In genomic region chr17:47738879-47739798, GRCm38 (mm10) we compare ENCODE assay signal across 8 mouse cellular contexts. TPM values are rescaled to one million over a fixed set of nuclear protein-coding genes. Genes with fewer than 3 reads are reported as not detected.
DNase-seq lines count a peak whose midpoint lies in the region; ATAC-seq and TF ChIP-seq lines count a peak whose summit lies in the region.

No protein-coding gene starts in this region.

- peaks cover 11% of the 10 kb centered on the region; the same call in 1 of the 2 replicates for H3K27me3 ChIP-seq in embryonic facial prominence, embryonic 14.5 days (replicated peaks; ENCODE audit: control insufficient read depth, insufficient read depth, low read length)
- H3K27me3 ChIP-seq in intestine, embryonic 15.5 days (replicated peaks) = no peaks in the 10 kb centered on the region
- H3K27me3 ChIP-seq in lung, embryonic 14.5 days (ENCODE audit: insufficient read depth, low read length) = peaks cover 17% of the 10 kb centered on the region; the same call in 1 of the 2 replicates
- no peaks in the 10 kb centered on the region for H3K27me3 ChIP-seq in small intestine, adult 2 months (ENCODE audit: control insufficient read depth, insufficient read depth, low read length)

- DNase-seq in gastrocnemius, postnatal 25 days = peak; percentile 68
- DNase-seq in gastrocnemius, adult 18-20 months (ENCODE audit: low spot score) = no peak
- peak; percentile 51 for DNase-seq in embryonic facial prominence, embryonic 14.5 days (ENCODE audit: low spot score)
- DNase-seq in lung, embryonic 14.5 days = no peak
- DNase-seq in layer of hippocampus, postnatal 10 days (ENCODE audit: low spot score in 2 of 2) = no peak
- DNase-seq in right cerebral cortex, postnatal 25 days = no peak

- WGBS in embryonic facial prominence, embryonic 14.5 days = 8% methylated on average over 15 of the region's 20 CpGs
- 10% methylated on average over 20 of the region's 20 CpGs for WGBS in intestine, embryonic 15.5 days
- WGBS in lung, embryonic 14.5 days = 12% methylated on average over 20 of the region's 20 CpGs
- 11% methylated on average over 20 of the region's 20 CpGs for WGBS in small intestine, adult 2 months

- no peak for TF ChIP-seq CTCF in lung, embryonic 14.5 days (IDR thresholded peaks at IDR 0.05; ENCODE audit: low read depth)
- no peak for TF ChIP-seq CTCF in small intestine, adult 2 months (IDR thresholded peaks at IDR 0.05; ENCODE audit: extremely low read depth, insufficient read length, insufficient replicate concordance, low read depth, low read length)

- H3K9me3 ChIP-seq in embryonic facial prominence, embryonic 14.5 days (ENCODE audit: control insufficient read depth, low read length) = no peaks in the 10 kb centered on the region
- no peaks in the 10 kb centered on the region for H3K9me3 ChIP-seq in intestine, embryonic 15.5 days
- H3K9me3 ChIP-seq in lung, embryonic 14.5 days (ENCODE audit: low read depth, low read length) = no peaks in the 10 kb centered on the region

- H3K9ac ChIP-seq in embryonic facial prominence, embryonic 14.5 days (ENCODE audit: low read depth, low read length) = peak overlapping the region; percentile 74
- peak overlapping the region; percentile 75; the same call in 1 of the 2 replicates for H3K9ac ChIP-seq in intestine, embryonic 15.5 days
- H3K9ac ChIP-seq in lung, embryonic 14.5 days = peak overlapping the region; percentile 72

- 0 out of 2 replicates have a peak, but pooled peaks cover 13% of the 10 kb centered on the region for H3K4me1 ChIP-seq in embryonic facial prominence, embryonic 14.5 days (ENCODE audit: control insufficient read depth, insufficient read depth, low read length)
- peaks cover 27% of the 10 kb centered on the region for H3K4me1 ChIP-seq in intestine, embryonic 15.5 days (replicated peaks)
- H3K4me1 ChIP-seq in lung, embryonic 14.5 days (ENCODE audit: insufficient read depth) = peaks cover 4% of the 10 kb centered on the region; the same call in 1 of the 2 replicates
- peaks cover 16% of the 10 kb centered on the region for H3K4me1 ChIP-seq in small intestine, adult 2 months (ENCODE audit: control insufficient read depth, insufficient read depth, insufficient read length, low read length)

- peak overlapping the region; percentile 95 for H3K4me2 ChIP-seq in embryonic facial prominence, embryonic 14.5 days (ENCODE audit: low read depth, low read length)
- peak overlapping the region; percentile 95 for H3K4me2 ChIP-seq in intestine, embryonic 15.5 days (replicated peaks)
- H3K4me2 ChIP-seq in lung, embryonic 14.5 days = peak overlapping the region; percentile 99

- no peak for TF ChIP-seq POLR2A in small intestine, adult 2 months (IDR thresholded peaks at IDR 0.05; ENCODE audit: low read depth, low read length)

- H3K27ac ChIP-seq in embryonic facial prominence, embryonic 14.5 days (replicated peaks; ENCODE audit: low read depth, low read length) = peak overlapping the region; percentile 66
- H3K27ac ChIP-seq in intestine, embryonic 15.5 days = peak overlapping the region; percentile 88
- H3K27ac ChIP-seq in lung, embryonic 14.5 days (ENCODE audit: low read depth) = peak overlapping the region; percentile 54; the same call in 1 of the 2 replicates
- peak overlapping the region; percentile 62 for H3K27ac ChIP-seq in small intestine, adult 2 months (ENCODE audit: insufficient read depth, low read depth, low read length)

- H3K4me3 ChIP-seq in embryonic facial prominence, embryonic 14.5 days (ENCODE audit: low read depth, low read length) = peak overlapping the region; percentile 59
- H3K4me3 ChIP-seq in intestine, embryonic 15.5 days (replicated peaks) = peak overlapping the region; percentile 85
- H3K4me3 ChIP-seq in lung, embryonic 14.5 days (ENCODE audit: low read depth, low read length) = peak overlapping the region; percentile 73
- H3K4me3 ChIP-seq in small intestine, adult 2 months (ENCODE audit: low read depth, low read length) = peak overlapping the region; percentile 98

- H3K36me3 ChIP-seq in embryonic facial prominence, embryonic 14.5 days (ENCODE audit: control insufficient read depth, insufficient read depth, low read length) = no peaks in the 10 kb centered on the region
- H3K36me3 ChIP-seq in intestine, embryonic 15.5 days = no peaks in the 10 kb centered on the region
- H3K36me3 ChIP-seq in lung, embryonic 14.5 days (ENCODE audit: insufficient read depth) = no peaks in the 10 kb centered on the region
- no peaks in the 10 kb centered on the region for H3K36me3 ChIP-seq in small intestine, adult 2 months (ENCODE audit: control insufficient read depth, insufficient read depth, low read length)

- no peak for ATAC-seq in embryonic facial prominence, embryonic 14.5 days (ENCODE audit: low read depth)
- peak; percentile 54 for ATAC-seq in intestine, embryonic 15.5 days
- no peak for ATAC-seq in lung, embryonic 14.5 days (ENCODE audit: insufficient read depth)

RNA-seq across cellular contexts. Expression of gene Tfeb, which starts 2.3 kb away (rescaled TPM):
- 10 to 100 TPM; 65.8 to 67.7 TPM for total RNA-seq in gastrocnemius, postnatal 25 days (2021)
- 100 to 1,000 TPM in 1 of 2 experiments, 10 to 100 TPM in 1; 93.6 to 108 TPM for total RNA-seq in gastrocnemius, adult 18-20 months (2021)
- polyA plus RNA-seq in embryonic facial prominence, embryonic 14.5 days (2014; fragmentation: Nextera tagmentation; extraction: Ambion mirVana) = 8.6 and 9.7 TPM in 2 replicates
- polyA plus RNA-seq in intestine, embryonic 15.5 days (2015; fragmentation: Nextera tagmentation; extraction: Ambion mirVana) = 22.4 and 22.8 TPM in 2 replicates
- 7.6 and 9.3 TPM in 2 replicates for polyA plus RNA-seq in lung, embryonic 14.5 days (2014; fragmentation: Nextera tagmentation; extraction: Ambion mirVana)
- polyA plus RNA-seq in small intestine, adult 2 months (2012; rRNA removed) = 27.5 and 60.3 TPM in 2 replicates
- total RNA-seq in layer of hippocampus, postnatal 10 days (2021) = 10 to 100 TPM in 1 of 2 experiments, 1 to 10 TPM in 1; 8.4 to 12.7 TPM

RNA-seq across cellular contexts. Expression of gene Pgc, which starts 12.5 kb away (rescaled TPM):
- total RNA-seq in gastrocnemius, postnatal 25 days (2021) = not detected
- total RNA-seq in gastrocnemius, adult 18-20 months (2021) = not detected
- polyA plus RNA-seq in embryonic facial prominence, embryonic 14.5 days (2014; fragmentation: Nextera tagmentation; extraction: Ambion mirVana) = 0.21 TPM in 1 of 2 replicates, not detected in the other
- 0.93 and 0.99 TPM in 2 replicates for polyA plus RNA-seq in intestine, embryonic 15.5 days (2015; fragmentation: Nextera tagmentation; extraction: Ambion mirVana)
- polyA plus RNA-seq in lung, embryonic 14.5 days (2014; fragmentation: Nextera tagmentation; extraction: Ambion mirVana) = 7.6 and 9.1 TPM in 2 replicates
- 12.3 and 443 TPM in 2 replicates for polyA plus RNA-seq in small intestine, adult 2 months (2012; rRNA removed)
- not detected for total RNA-seq in layer of hippocampus, postnatal 10 days (2021)

RNA-seq across cellular contexts. Expression of gene Prickle4, which starts 44.6 kb away (rescaled TPM):
- 1 to 10 TPM; 1.3 to 2.6 TPM for total RNA-seq in gastrocnemius, postnatal 25 days (2021)
- total RNA-seq in gastrocnemius, adult 18-20 months (2021) = 1 to 10 TPM; 2.3 to 2.6 TPM
- 1.8 and 2.1 TPM in 2 replicates for polyA plus RNA-seq in embryonic facial prominence, embryonic 14.5 days (2014; fragmentation: Nextera tagmentation; extraction: Ambion mirVana)
- 0.40 and 0.52 TPM in 2 replicates for polyA plus RNA-seq in intestine, embryonic 15.5 days (2015; fragmentation: Nextera tagmentation; extraction: Ambion mirVana)
- polyA plus RNA-seq in lung, embryonic 14.5 days (2014; fragmentation: Nextera tagmentation; extraction: Ambion mirVana) = 1.5 TPM in 1 of 2 replicates, not detected in the other
- 0.89 and 1.4 TPM in 2 replicates for polyA plus RNA-seq in small intestine, adult 2 months (2012; rRNA removed)
- 1 to 10 TPM; 1.9 to 4.3 TPM for total RNA-seq in layer of hippocampus, postnatal 10 days (2021)

RNA-seq across cellular contexts. Expression of gene Gm21981, which starts 44.9 kb away (rescaled TPM):
- under 1 TPM; 0.61 to 0.70 TPM for total RNA-seq in gastrocnemius, postnatal 25 days (2021)
- total RNA-seq in gastrocnemius, adult 18-20 months (2021) = under 1 TPM; 0.28 to 0.59 TPM
- 1.5 and 2.1 TPM in 2 replicates for polyA plus RNA-seq in embryonic facial prominence, embryonic 14.5 days (2014; fragmentation: Nextera tagmentation; extraction: Ambion mirVana)
- 0.18 and 0.24 TPM in 2 replicates for polyA plus RNA-seq in intestine, embryonic 15.5 days (2015; fragmentation: Nextera tagmentation; extraction: Ambion mirVana)
- 1.1 and 1.3 TPM in 2 replicates for polyA plus RNA-seq in lung, embryonic 14.5 days (2014; fragmentation: Nextera tagmentation; extraction: Ambion mirVana)
- polyA plus RNA-seq in small intestine, adult 2 months (2012; rRNA removed) = 0.20 and 0.39 TPM in 2 replicates
- total RNA-seq in layer of hippocampus, postnatal 10 days (2021) = 1 to 10 TPM; 4.4 to 5.7 TPM

RNA-seq across cellular contexts. Expression of gene Frs3, which starts 50.3 kb away (rescaled TPM):
- 1 to 10 TPM; 3.9 to 4.0 TPM for total RNA-seq in gastrocnemius, postnatal 25 days (2021)
- 1 to 10 TPM; 6.8 to 7.2 TPM for total RNA-seq in gastrocnemius, adult 18-20 months (2021)
- polyA plus RNA-seq in embryonic facial prominence, embryonic 14.5 days (2014; fragmentation: Nextera tagmentation; extraction: Ambion mirVana) = 4.0 and 4.2 TPM in 2 replicates
- 4.8 and 5.5 TPM in 2 replicates for polyA plus RNA-seq in intestine, embryonic 15.5 days (2015; fragmentation: Nextera tagmentation; extraction: Ambion mirVana)
- polyA plus RNA-seq in lung, embryonic 14.5 days (2014; fragmentation: Nextera tagmentation; extraction: Ambion mirVana) = 5.1 and 5.3 TPM in 2 replicates
- 7.1 and 13.1 TPM in 2 replicates for polyA plus RNA-seq in small intestine, adult 2 months (2012; rRNA removed)
- 10 to 100 TPM; 31.2 to 31.4 TPM for total RNA-seq in layer of hippocampus, postnatal 10 days (2021)

Comparison
In these comparisons a context has a peak if more than half of its experiments do, and no peak if none do; other contexts are left out.
1. DNase-seq: peak in gastrocnemius, postnatal 25 days (single experiment) and embryonic facial prominence, embryonic 14.5 days (single experiment); none in gastrocnemius, adult 18-20 months (single experiment), lung, embryonic 14.5 days (single experiment), layer of hippocampus, postnatal 10 days (0 of 2) and right cerebral cortex, postnatal 25 days (single experiment).
2. Peak in every context shown above with its lines, with median percentiles within 50 percentile points of each other: H3K27ac ChIP-seq, H3K4me2 ChIP-seq, H3K4me3 ChIP-seq and H3K9ac ChIP-seq.